Mouse (Mus musculus) embryonic fibroblast, embryonic 13.5 days (primary cell): ENCODE results near the gene Ccl11.

ENCODE experiments used
- CTCF ChIP-seq: IDR thresholded peaks from 2 replicates; pipeline ENCODE4 v1.5.1; 2011; ENCODE audit warnings: mild to moderate bottlenecking, control low read depth, low read length, moderate library complexity, borderline replicate concordance; ENCODE audit not compliant: insufficient read depth
- POLR2A ChIP-seq: IDR thresholded peaks from 2 replicates; pipeline ENCODE4 v1.6.1; 2011; ENCODE audit warnings: low read depth, mild to moderate bottlenecking, control low read depth, low read length, moderate library complexity

GRCm38 (mm10) chr11:82039132-82039660, 18.4 kb upstream of the Ccl11 start:
- TF ChIP-seq CTCF: no peak
- TF ChIP-seq POLR2A: no peak
